Mouse (Mus musculus): ENCODE data around the gene Wipf1. TPM values are rescaled to one million over a fixed set of nuclear protein-coding genes. Genes with fewer than 3 reads are reported as not detected.

The Wipf1 gene
- polyA plus RNA-seq, 1 experiment from 2014 or later, result 10.1 TPM

DNA sequence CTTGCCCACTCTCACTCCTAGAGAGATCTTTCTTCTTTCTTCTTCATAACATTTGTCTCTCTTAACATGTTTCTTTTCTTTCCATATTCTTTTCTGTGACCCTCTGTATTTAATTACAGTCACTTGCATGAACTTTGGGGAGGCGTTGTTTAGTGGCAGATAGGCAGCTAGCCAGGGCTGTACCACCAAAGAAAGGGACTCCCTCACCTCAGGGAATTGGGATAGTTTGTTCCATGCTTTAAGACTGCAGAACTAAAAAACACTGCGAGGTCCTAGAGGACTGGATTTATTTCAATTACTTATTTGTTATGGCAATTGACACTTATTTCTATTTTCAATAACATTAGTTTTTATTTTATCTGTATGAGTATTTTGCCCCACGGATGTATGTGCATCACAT, 9.6 kb upstream of the Wipf1 start:
- H3K4me1 ChIP-seq (replicated peaks), result no peaks in the 10 kb centered on the region; the same call in 1 of the 2 replicates
- H3K27me3 ChIP-seq (replicated peaks), result no peaks in the 10 kb centered on the region; the same call in 1 of the 2 replicates
- 86% methylated on average over 3 of the region's 3 CpGs for WGBS
- ATAC-seq, result no peak
- no peaks in the 10 kb centered on the region for H3K9me3 ChIP-seq
- no peak overlapping the region for H3K27ac ChIP-seq
- no peak overlapping the region for H3K9ac ChIP-seq
- no peak overlapping the region for H3K4me3 ChIP-seq (replicated peaks)
- no peaks in the 10 kb centered on the region for H3K36me3 ChIP-seq
- H3K4me2 ChIP-seq (replicated peaks), result no peak overlapping the region

DNA sequence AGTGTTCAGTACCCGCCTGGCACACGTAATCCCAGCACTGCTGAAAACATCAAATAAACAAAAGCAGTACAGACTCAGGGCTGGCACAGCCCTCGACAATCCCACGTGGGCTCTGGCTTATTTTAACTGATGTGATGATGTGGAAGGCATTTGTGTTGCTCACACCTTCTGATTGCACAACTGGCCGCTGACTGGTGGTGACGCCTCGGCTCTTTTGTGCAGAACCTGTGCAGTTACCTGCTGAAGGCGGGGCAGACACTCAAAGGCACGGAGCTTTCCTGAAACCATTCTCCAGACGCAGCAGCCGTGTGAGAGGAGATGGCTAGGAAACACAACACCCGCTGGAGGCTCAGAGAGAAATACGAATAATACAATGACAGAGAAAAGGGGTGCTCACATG, 9.1 kb upstream of the Wipf1 start:
- WGBS, result 59% methylated on average over 13 of the region's 13 CpGs
- Histone ChIP-seq H3K4me2 (replicated peaks) (no peak overlapping the region), H3K9me3 (no peaks in the 10 kb centered on the region), H3K9ac (no peak overlapping the region), H3K36me3 (no peaks in the 10 kb centered on the region), H3K4me3 (replicated peaks) (no peak overlapping the region), H3K27ac (no peak overlapping the region), H3K27me3 (replicated peaks) (no peaks in the 10 kb centered on the region), H3K4me1 (replicated peaks) (no peaks in the 10 kb centered on the region; the same call in 1 of the 2 replicates)
- ATAC-seq, result no peak

DNA sequence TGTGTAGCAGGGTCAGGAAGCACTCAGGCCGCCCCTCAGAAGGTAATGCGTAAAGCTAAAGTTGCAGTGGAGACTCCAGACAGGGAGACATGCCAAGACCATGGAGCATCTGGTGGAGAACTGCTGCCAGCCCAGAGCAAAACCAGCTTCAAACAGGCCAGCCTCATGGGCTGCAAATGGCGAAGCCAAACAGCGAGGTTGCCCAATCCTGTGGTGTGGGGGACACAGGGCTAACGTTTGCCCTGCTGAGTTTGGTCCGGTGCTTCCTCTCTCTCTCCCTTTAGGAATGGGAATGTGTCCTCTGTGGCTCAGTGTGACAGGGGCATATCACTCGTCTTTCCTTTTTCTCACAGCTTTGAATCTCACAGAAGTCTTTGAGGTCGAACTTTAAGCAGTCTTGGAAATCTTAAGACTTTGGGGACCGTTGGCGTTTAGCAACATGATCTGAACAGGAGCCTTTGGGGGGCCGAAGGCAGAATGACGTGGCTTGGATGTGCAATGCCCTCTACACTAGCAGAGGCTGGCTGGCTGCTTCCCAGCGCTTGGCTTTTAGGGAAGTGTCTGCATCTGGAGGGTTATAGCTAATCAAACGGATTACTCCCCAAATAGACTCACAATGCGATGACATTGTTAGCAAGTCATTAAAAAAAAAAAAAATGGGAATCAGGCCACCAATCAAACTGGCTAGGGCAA, 6.7 kb upstream of the Wipf1 start:
- Histone ChIP-seq H3K9me3 (no peaks in the 10 kb centered on the region), H3K4me3 (replicated peaks) (no peak overlapping the region), H3K4me1 (replicated peaks) (no peaks in the 10 kb centered on the region; the same call in 1 of the 2 replicates), H3K4me2 (replicated peaks) (no peak overlapping the region), H3K27ac (no peak overlapping the region), H3K9ac (no peak overlapping the region), H3K36me3 (no peaks in the 10 kb centered on the region), H3K27me3 (replicated peaks) (no peaks in the 10 kb centered on the region)
- 79% methylated on average over 15 of the region's 15 CpGs for WGBS
- no peak for ATAC-seq

DNA sequence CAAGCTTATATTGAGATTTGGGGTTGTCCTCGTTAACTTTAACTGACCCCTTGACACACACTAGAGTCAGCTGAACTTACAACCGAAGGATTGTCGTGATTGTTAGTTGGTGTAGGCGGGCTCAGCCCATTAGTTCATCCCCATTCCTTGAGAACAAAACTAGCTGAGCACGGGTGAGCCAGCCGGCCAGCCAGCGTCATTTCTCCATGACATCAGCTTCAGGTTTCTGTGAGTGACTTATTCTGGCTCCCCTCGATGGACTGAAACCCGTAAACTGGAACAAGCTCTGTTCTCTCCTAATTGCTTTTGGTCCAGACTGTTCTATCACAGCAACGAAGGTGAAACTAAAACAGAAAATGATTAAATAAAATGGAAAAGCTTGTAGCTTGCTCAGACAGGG, 5.2 kb upstream of the Wipf1 start:
- H3K4me1 ChIP-seq (replicated peaks), result no peaks in the 10 kb centered on the region; the same call in 1 of the 2 replicates
- WGBS, result 82% methylated on average over 10 of the region's 10 CpGs
- no peak overlapping the region for H3K4me3 ChIP-seq (replicated peaks)
- H3K9ac ChIP-seq, result no peak overlapping the region
- H3K9me3 ChIP-seq, result no peaks in the 10 kb centered on the region
- H3K36me3 ChIP-seq, result no peaks in the 10 kb centered on the region
- ATAC-seq, result no peak
- no peak overlapping the region for H3K4me2 ChIP-seq (replicated peaks)
- H3K27ac ChIP-seq, result no peak overlapping the region
- no peaks in the 10 kb centered on the region for H3K27me3 ChIP-seq (replicated peaks)

DNA sequence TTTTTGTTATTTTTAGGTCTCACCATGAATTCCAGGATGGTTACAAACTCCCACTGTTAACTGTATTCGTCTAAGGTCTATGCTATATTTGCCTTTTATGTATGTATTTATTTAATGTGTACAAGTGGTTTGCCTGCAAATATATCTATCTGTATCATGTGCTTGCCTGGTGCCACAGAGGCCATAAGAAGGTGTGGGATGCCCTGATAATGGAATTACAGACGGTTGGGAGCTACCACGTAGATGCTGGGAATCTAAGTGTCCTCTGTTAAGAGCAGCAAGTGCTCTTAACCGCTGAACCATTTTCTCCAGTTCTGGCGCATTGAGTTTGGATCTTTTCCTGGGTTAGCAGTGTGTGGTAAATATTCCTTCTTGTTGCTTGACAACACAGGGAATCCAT, 953 bp upstream of the Wipf1 start:
- 73% methylated on average over 5 of the region's 5 CpGs for WGBS
- ATAC-seq, result no peak
- no peak overlapping the region for H3K27ac ChIP-seq
- no peak overlapping the region; the same call in 1 of the 2 replicates for H3K4me2 ChIP-seq (replicated peaks)
- no peaks in the 10 kb centered on the region for H3K9me3 ChIP-seq
- no peak overlapping the region for H3K9ac ChIP-seq
- no peaks in the 10 kb centered on the region for H3K36me3 ChIP-seq
- no peaks in the 10 kb centered on the region for H3K27me3 ChIP-seq (replicated peaks)
- no peak overlapping the region for H3K4me3 ChIP-seq (replicated peaks)
- peaks cover 10% of the 10 kb centered on the region for H3K4me1 ChIP-seq (replicated peaks)

DNA sequence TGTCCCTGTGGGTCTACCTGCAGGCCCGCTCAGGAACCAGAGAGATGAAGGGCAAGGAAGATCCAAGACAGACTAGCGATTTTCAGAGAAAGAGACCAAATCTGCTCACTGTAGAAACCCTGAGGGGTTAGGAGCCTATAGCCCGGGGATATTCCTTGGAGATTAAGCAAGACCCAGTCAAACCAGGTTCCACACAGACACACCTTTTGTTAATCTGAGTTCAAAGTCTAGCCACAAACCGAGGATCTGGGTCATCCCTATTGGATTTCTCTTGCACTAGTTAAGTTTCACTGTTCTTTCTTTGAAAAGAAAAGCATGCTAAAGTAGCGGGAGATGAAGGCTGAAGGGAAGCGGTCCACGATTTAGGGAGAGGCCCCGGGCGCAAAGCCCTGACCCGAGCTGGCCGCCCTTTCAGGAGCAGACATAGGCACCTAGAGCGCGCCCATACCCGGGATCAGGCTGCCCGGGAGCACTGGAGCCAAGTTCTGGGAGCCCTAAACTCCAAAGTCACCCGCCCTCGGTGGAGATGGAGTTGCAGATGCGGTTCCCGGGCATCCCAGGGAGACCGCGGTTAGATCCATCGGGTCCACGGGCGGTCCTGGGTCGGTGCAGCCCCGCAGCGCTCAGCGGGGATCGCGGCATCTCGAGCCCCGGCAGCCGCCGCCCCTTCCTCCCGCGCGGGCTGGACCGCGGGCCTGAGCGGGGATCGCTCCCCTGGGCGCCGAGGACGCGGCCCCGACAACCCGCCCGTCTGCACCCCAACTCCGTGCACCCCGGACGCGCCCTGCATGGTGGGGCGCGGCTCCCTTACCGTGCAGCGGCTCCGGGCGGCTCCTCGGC, 798 bp downstream of the Wipf1 start:
- Histone ChIP-seq H3K9ac (peak overlapping the region; percentile 95), H3K4me1 (replicated peaks) (peaks cover 10% of the 10 kb centered on the region), H3K9me3 (no peaks in the 10 kb centered on the region), H3K4me2 (replicated peaks) (peak overlapping the region; percentile 70), H3K27ac (peak overlapping the region; percentile 95), H3K36me3 (no peaks in the 10 kb centered on the region), H3K4me3 (replicated peaks) (peak overlapping the region; percentile 87), H3K27me3 (replicated peaks) (no peaks in the 10 kb centered on the region)
- ATAC-seq, result peak; percentile 80
- WGBS, result 1% methylated on average over 55 of the region's 59 CpGs

DNA sequence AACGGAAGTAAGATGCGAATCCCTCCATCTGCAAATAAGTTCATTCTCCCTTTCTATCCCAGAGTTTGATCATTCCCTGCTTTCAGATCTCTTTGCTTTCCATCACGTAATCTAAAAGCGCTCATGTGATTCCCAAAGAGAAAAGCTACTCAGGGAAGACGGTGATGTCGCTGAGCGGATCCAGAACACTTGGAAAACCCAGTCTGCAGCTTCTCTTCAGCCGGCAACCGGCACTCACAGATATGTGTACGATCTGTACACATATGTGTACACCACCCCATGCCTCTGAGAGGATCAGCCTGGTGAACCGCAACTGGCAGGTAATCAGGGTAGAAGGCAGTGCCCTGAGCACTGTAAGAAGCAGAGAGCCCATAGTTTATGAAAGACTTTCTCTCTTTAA, 1.6 kb downstream of the Wipf1 start:
- peaks cover 15% of the 10 kb centered on the region for H3K4me1 ChIP-seq (replicated peaks)
- no peak overlapping the region for H3K9ac ChIP-seq
- H3K36me3 ChIP-seq, result no peaks in the 10 kb centered on the region
- no peak overlapping the region for H3K27ac ChIP-seq
- peak overlapping the region; percentile 87 for H3K4me3 ChIP-seq (replicated peaks)
- WGBS, result 58% methylated on average over 11 of the region's 11 CpGs
- H3K9me3 ChIP-seq, result no peaks in the 10 kb centered on the region
- no peaks in the 10 kb centered on the region for H3K27me3 ChIP-seq (replicated peaks)
- peak overlapping the region; percentile 70 for H3K4me2 ChIP-seq (replicated peaks)
- no peak for ATAC-seq

DNA sequence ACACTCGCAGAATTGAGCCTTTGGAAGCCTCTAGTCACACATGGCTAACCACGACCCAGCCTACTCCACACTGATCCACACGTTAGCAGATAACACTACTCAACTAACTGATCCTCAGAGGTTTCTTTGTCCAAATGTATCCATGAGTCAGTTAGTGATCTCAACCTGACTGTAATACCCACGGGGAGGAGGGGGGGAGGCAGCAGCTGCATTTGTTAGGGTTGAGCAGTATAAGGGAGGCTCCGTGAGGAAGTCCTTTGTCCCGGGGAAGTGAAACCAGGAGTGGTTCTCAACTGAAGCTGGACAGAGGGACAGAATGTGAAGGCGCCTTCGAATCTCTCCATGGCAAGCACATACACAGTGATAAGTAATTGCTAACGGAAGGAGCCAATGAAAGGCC, 2.8 kb downstream of the Wipf1 start:
- Histone ChIP-seq H3K4me1 (replicated peaks) (peaks cover 24% of the 10 kb centered on the region), H3K36me3 (no peaks in the 10 kb centered on the region), H3K9me3 (no peaks in the 10 kb centered on the region), H3K27ac (0 out of 2 replicates have a peak overlapping the region, but pooled peaks have one; percentile 38), H3K4me2 (replicated peaks) (peak overlapping the region; percentile 36), H3K27me3 (replicated peaks) (no peaks in the 10 kb centered on the region), H3K9ac (no peak overlapping the region), H3K4me3 (replicated peaks) (no peak overlapping the region)
- ATAC-seq, result no peak
- WGBS, result 58% methylated on average over 9 of the region's 9 CpGs

DNA sequence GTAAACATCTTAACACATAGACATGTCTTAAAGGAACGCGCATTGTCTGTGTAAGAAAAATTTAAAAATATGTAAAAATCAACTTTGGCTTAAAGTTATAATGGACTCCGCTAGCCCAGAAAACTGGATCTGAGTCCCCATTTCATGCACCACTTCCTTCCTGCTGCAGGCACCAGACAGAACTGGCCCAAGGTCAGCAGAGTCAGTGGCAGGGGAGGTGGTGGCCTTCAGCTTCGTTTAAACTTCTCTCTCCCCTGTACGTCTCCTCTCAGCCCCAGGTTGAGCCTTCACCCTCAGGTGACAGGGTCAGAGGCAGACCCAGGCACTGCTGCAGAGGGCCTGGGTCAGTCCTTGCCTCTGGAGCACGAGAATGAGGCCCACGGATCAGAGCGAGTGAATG, 6.6 kb downstream of the Wipf1 start:
- H3K9ac ChIP-seq, result no peak overlapping the region; the same call in 1 of the 2 replicates
- 0 out of 2 replicates have a peak overlapping the region, but pooled peaks have one; percentile 38 for H3K27ac ChIP-seq
- no peak for ATAC-seq

DNA sequence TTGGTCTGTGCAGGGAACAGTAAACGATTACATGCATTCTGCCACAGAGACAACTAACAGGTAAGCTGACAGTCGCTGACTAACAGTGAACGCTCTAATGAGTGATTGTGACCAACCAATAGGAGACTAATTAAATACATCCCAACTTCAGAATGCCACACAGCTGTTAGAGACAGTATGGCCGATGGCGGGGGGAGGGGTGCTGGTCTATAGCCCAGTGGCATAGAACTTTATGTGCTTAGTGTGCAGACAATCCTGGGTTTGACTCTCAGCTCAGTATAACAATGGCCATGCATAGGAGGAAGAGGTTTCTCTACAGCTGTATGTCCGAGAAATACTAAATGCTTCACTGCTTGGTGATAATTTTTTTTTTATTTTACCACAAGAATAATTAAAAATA, 7.2 kb downstream of the Wipf1 start:
- H3K9me3 ChIP-seq, result no peaks in the 10 kb centered on the region
- H3K27me3 ChIP-seq (replicated peaks), result no peaks in the 10 kb centered on the region
- 64% methylated on average over 6 of the region's 6 CpGs for WGBS
- H3K27ac ChIP-seq, result no peak overlapping the region
- no peak overlapping the region for H3K4me3 ChIP-seq (replicated peaks)
- no peak overlapping the region for H3K9ac ChIP-seq
- H3K4me2 ChIP-seq (replicated peaks), result no peak overlapping the region
- H3K4me1 ChIP-seq (replicated peaks), result peaks cover 25% of the 10 kb centered on the region
- ATAC-seq, result no peak
- no peaks in the 10 kb centered on the region for H3K36me3 ChIP-seq

More for the DNA sequence above, 6.6 kb downstream of the Wipf1 start:
- Histone ChIP-seq H3K4me1 (replicated peaks) (peaks cover 25% of the 10 kb centered on the region), H3K4me3 (replicated peaks) (no peak overlapping the region), H3K4me2 (replicated peaks) (no peak overlapping the region), H3K9me3 (no peaks in the 10 kb centered on the region), H3K36me3 (no peaks in the 10 kb centered on the region), H3K27me3 (replicated peaks) (no peaks in the 10 kb centered on the region)
- 59% methylated on average over 8 of the region's 8 CpGs for WGBS

DNA sequence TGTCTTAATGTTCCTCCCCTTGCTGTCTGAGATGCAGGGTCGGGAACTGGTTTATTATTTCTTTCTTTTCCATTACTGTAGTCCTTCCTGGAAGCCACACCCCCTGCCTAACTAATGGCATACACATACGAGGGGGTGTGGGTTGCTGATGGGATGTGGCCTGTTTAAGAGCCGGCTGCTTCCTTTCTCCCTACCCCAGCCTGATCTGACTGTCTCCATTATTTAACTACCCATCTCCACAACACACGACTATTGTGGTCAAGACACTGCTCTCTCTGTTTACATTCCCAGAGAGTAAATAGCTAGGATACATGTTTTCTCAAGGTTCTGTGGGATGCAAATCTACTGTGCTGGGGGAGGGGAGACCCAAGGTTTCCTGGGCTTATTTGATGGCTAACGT, 7.8 kb downstream of the Wipf1 start:
- WGBS, result 15% methylated on average over 5 of the region's 5 CpGs
- no peaks in the 10 kb centered on the region for H3K9me3 ChIP-seq
- ATAC-seq, result peak; percentile 71
- H3K36me3 ChIP-seq, result no peaks in the 10 kb centered on the region
- H3K4me2 ChIP-seq (replicated peaks), result no peak overlapping the region
- H3K27ac ChIP-seq, result 0 out of 2 replicates have a peak overlapping the region, but pooled peaks have one; percentile 22
- H3K9ac ChIP-seq, result no peak overlapping the region
- peaks cover 20% of the 10 kb centered on the region for H3K4me1 ChIP-seq (replicated peaks)
- no peaks in the 10 kb centered on the region for H3K27me3 ChIP-seq (replicated peaks)
- H3K4me3 ChIP-seq (replicated peaks), result no peak overlapping the region

DNA sequence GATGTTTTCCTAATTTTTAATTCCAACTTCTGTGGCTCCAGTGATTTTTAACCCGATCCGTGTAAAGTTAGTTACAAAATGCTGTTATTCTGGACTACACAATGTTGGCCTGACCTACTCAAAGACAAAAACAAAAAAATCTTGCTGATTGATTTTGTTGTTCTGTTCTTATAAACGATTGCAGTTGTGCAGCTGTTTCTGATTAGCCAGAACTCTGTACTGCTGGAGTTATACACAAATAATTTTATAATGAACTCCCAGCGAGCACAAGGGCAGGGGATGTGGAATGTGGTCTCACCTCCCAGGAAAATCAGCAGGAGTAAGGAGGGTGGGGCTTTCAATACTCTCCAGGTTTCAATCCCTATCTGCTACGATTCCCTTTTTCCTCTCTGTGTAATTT, 10.6 kb downstream of the Wipf1 start:
- H3K27me3 ChIP-seq (replicated peaks), result no peaks in the 10 kb centered on the region
- no peak overlapping the region for H3K27ac ChIP-seq
- H3K9ac ChIP-seq, result no peak overlapping the region
- no peak overlapping the region for H3K4me2 ChIP-seq (replicated peaks)
- no peaks in the 10 kb centered on the region for H3K9me3 ChIP-seq
- ATAC-seq, result no peak
- no peaks in the 10 kb centered on the region for H3K36me3 ChIP-seq
- H3K4me1 ChIP-seq (replicated peaks), result peaks cover 17% of the 10 kb centered on the region; the same call in 1 of the 2 replicates
- H3K4me3 ChIP-seq (replicated peaks), result no peak overlapping the region
- 62% methylated on average over 5 of the region's 5 CpGs for WGBS

Data from intestine, embryonic 15.5 days (tissue).